Mouse (Mus musculus): Measurements from ENCODE around the gene Gm48551. TPM values are rescaled to one million over a fixed set of nuclear protein-coding genes. Genes with fewer than 3 reads are reported as not detected.

The Gm48551 gene
- polyA plus RNA-seq, 1 experiment from 2014 or later = 3.8 TPM

- H3K36me3 ChIP-seq (ENCODE audit: control insufficient read depth, insufficient read depth, low read length) = peaks cover 47% of the 10 kb centered on the region
- H3K4me3 ChIP-seq (ENCODE audit: low read length) = no peak overlapping the region
- no peak overlapping the region for H3K27ac ChIP-seq (ENCODE audit: low read depth, low read length)
- no peak overlapping the region for H3K4me2 ChIP-seq (replicated peaks; ENCODE audit: low read depth, low read length)
- no peak overlapping the region for H3K9ac ChIP-seq (ENCODE audit: low read depth, low read length)
- H3K9me3 ChIP-seq (ENCODE audit: control insufficient read depth, low read length) = no peaks in the 10 kb centered on the region
- peaks cover 33% of the 10 kb centered on the region for H3K4me1 ChIP-seq (ENCODE audit: control insufficient read depth, insufficient read depth, low read length)
- no peak for ATAC-seq (ENCODE audit: low FRiP score, low TSS enrichment)
- 85% methylated on average over 18 of the region's 18 CpGs for WGBS
- 0 out of 2 replicates have a peak, but pooled peaks cover 5% of the 10 kb centered on the region for H3K27me3 ChIP-seq (ENCODE audit: control insufficient read depth, insufficient read depth, low read length)
Measured at GRCm38 (mm10) chr10:81399798-81400308, 15.6 kb downstream of the Gm48551 start.

GRCm38 (mm10) chr10:81400371-81401204 is 16.3 kb downstream of the Gm48551 start:
- H3K9me3 ChIP-seq (ENCODE audit: control insufficient read depth, low read length) = no peaks in the 10 kb centered on the region
- 57% methylated on average over 22 of the region's 22 CpGs for WGBS
- 0 out of 2 replicates have a peak, but pooled peaks cover 5% of the 10 kb centered on the region for H3K27me3 ChIP-seq (ENCODE audit: control insufficient read depth, insufficient read depth, low read length)
- H3K4me1 ChIP-seq (ENCODE audit: control insufficient read depth, insufficient read depth, low read length) = peaks cover 33% of the 10 kb centered on the region
- H3K4me3 ChIP-seq (ENCODE audit: low read length) = no peak overlapping the region
- no peak overlapping the region for H3K4me2 ChIP-seq (replicated peaks; ENCODE audit: low read depth, low read length)
- H3K36me3 ChIP-seq (ENCODE audit: control insufficient read depth, insufficient read depth, low read length) = peaks cover 49% of the 10 kb centered on the region
- no peak for ATAC-seq (ENCODE audit: low FRiP score, low TSS enrichment)
- H3K9ac ChIP-seq (ENCODE audit: low read depth, low read length) = peak overlapping the region; percentile 40; the same call in 1 of the 2 replicates
- H3K27ac ChIP-seq (ENCODE audit: low read depth, low read length) = no peak overlapping the region; the same call in 1 of the 2 replicates

- Histone ChIP-seq H3K4me2 (replicated peaks; ENCODE audit: low read depth, low read length) (no peak overlapping the region), H3K9ac (ENCODE audit: low read depth, low read length) (0 out of 2 replicates have a peak overlapping the region, but pooled peaks have one; percentile 29), H3K36me3 (ENCODE audit: control insufficient read depth, insufficient read depth, low read length) (peaks cover 54% of the 10 kb centered on the region), H3K4me3 (ENCODE audit: low read length) (no peak overlapping the region), H3K27ac (ENCODE audit: low read depth, low read length) (peak overlapping the region; percentile 94), H3K27me3 (ENCODE audit: control insufficient read depth, insufficient read depth, low read length) (0 out of 2 replicates have a peak, but pooled peaks cover 5% of the 10 kb centered on the region), H3K9me3 (ENCODE audit: control insufficient read depth, low read length) (no peaks in the 10 kb centered on the region), H3K4me1 (ENCODE audit: control insufficient read depth, insufficient read depth, low read length) (peaks cover 33% of the 10 kb centered on the region)
- ATAC-seq (ENCODE audit: low FRiP score, low TSS enrichment) = 0 out of 2 replicates have a peak, but pooled peaks have one; percentile 0
- 27% methylated on average over 10 of the region's 10 CpGs for whole genome bisulfite sequencing
Measured at GRCm38 (mm10) chr10:81401205-81401520, 16.9 kb downstream of the Gm48551 start.

- Histone ChIP-seq H3K4me2 (replicated peaks; ENCODE audit: low read depth, low read length) (peak overlapping the region; percentile 37), H3K4me3 (ENCODE audit: low read length) (peak overlapping the region; percentile 14; the same call in 1 of the 2 replicates), H3K9ac (ENCODE audit: low read depth, low read length) (peak overlapping the region; percentile 29), H3K27ac (ENCODE audit: low read depth, low read length) (peak overlapping the region; percentile 94), H3K4me1 (ENCODE audit: control insufficient read depth, insufficient read depth, low read length) (peaks cover 34% of the 10 kb centered on the region), H3K36me3 (ENCODE audit: control insufficient read depth, insufficient read depth, low read length) (peaks cover 56% of the 10 kb centered on the region), H3K9me3 (ENCODE audit: control insufficient read depth, low read length) (no peaks in the 10 kb centered on the region), H3K27me3 (ENCODE audit: control insufficient read depth, insufficient read depth, low read length) (0 out of 2 replicates have a peak, but pooled peaks cover 5% of the 10 kb centered on the region)
- ATAC-seq (ENCODE audit: low FRiP score, low TSS enrichment) = peak; percentile 85
- 4% methylated on average over 18 of the region's 18 CpGs for WGBS
Measured at GRCm38 (mm10) chr10:81401521-81402226, 17.4 kb downstream of the Gm48551 start.

GRCm38 (mm10) chr10:81402227-81402765 is 18.0 kb downstream of the Gm48551 start:
- Histone ChIP-seq H3K9me3 (ENCODE audit: control insufficient read depth, low read length) (no peaks in the 10 kb centered on the region), H3K36me3 (ENCODE audit: control insufficient read depth, insufficient read depth, low read length) (peaks cover 57% of the 10 kb centered on the region), H3K4me2 (replicated peaks; ENCODE audit: low read depth, low read length) (peak overlapping the region; percentile 37), H3K4me3 (ENCODE audit: low read length) (no peak overlapping the region), H3K27ac (ENCODE audit: low read depth, low read length) (peak overlapping the region; percentile 94), H3K27me3 (ENCODE audit: control insufficient read depth, insufficient read depth, low read length) (0 out of 2 replicates have a peak, but pooled peaks cover 5% of the 10 kb centered on the region), H3K9ac (ENCODE audit: low read depth, low read length) (peak overlapping the region; percentile 29; the same call in 1 of the 2 replicates), H3K4me1 (ENCODE audit: control insufficient read depth, insufficient read depth, low read length) (peaks cover 40% of the 10 kb centered on the region)
- 16% methylated on average over 7 of the region's 7 CpGs for WGBS
- peak; percentile 4; the same call in 1 of the 2 replicates for ATAC-seq (ENCODE audit: low FRiP score, low TSS enrichment)

- peak overlapping the region; percentile 29; the same call in 1 of the 2 replicates for H3K9ac ChIP-seq (ENCODE audit: low read depth, low read length)
- no peak overlapping the region for H3K4me3 ChIP-seq (ENCODE audit: low read length)
- peaks cover 50% of the 10 kb centered on the region for H3K36me3 ChIP-seq (ENCODE audit: control insufficient read depth, insufficient read depth, low read length)
- H3K27me3 ChIP-seq (ENCODE audit: control insufficient read depth, insufficient read depth, low read length) = 0 out of 2 replicates have a peak, but pooled peaks cover 5% of the 10 kb centered on the region
- 66% methylated on average over 10 of the region's 10 CpGs for WGBS
- H3K4me2 ChIP-seq (replicated peaks; ENCODE audit: low read depth, low read length) = no peak overlapping the region
- ATAC-seq (ENCODE audit: low FRiP score, low TSS enrichment) = no peak
- H3K4me1 ChIP-seq (ENCODE audit: control insufficient read depth, insufficient read depth, low read length) = peaks cover 52% of the 10 kb centered on the region
- H3K27ac ChIP-seq (ENCODE audit: low read depth, low read length) = peak overlapping the region; percentile 94
- H3K9me3 ChIP-seq (ENCODE audit: control insufficient read depth, low read length) = no peaks in the 10 kb centered on the region
Measured at GRCm38 (mm10) chr10:81403511-81403910, 19.2 kb downstream of the Gm48551 start.

GRCm38 (mm10) chr10:81404082-81404481 is 19.8 kb downstream of the Gm48551 start:
- no peak overlapping the region for H3K27ac ChIP-seq (ENCODE audit: low read depth, low read length)
- no peak overlapping the region for H3K4me2 ChIP-seq (replicated peaks; ENCODE audit: low read depth, low read length)
- 28% methylated on average over 9 of the region's 9 CpGs for WGBS
- no peak for ATAC-seq (ENCODE audit: low FRiP score, low TSS enrichment)
- no peak overlapping the region for H3K9ac ChIP-seq (ENCODE audit: low read depth, low read length)
- no peak overlapping the region for H3K4me3 ChIP-seq (ENCODE audit: low read length)
- H3K27me3 ChIP-seq (ENCODE audit: control insufficient read depth, insufficient read depth, low read length) = 0 out of 2 replicates have a peak, but pooled peaks cover 5% of the 10 kb centered on the region
- H3K4me1 ChIP-seq (ENCODE audit: control insufficient read depth, insufficient read depth, low read length) = peaks cover 58% of the 10 kb centered on the region
- no peaks in the 10 kb centered on the region for H3K9me3 ChIP-seq (ENCODE audit: control insufficient read depth, low read length)
- peaks cover 48% of the 10 kb centered on the region for H3K36me3 ChIP-seq (ENCODE audit: control insufficient read depth, insufficient read depth, low read length)

GRCm38 (mm10) chr10:81404720-81405119 is 20.5 kb downstream of the Gm48551 start:
- H3K4me2 ChIP-seq (replicated peaks; ENCODE audit: low read depth, low read length) = no peak overlapping the region
- peaks cover 43% of the 10 kb centered on the region for H3K36me3 ChIP-seq (ENCODE audit: control insufficient read depth, insufficient read depth, low read length)
- H3K27ac ChIP-seq (ENCODE audit: low read depth, low read length) = no peak overlapping the region
- WGBS = 57% methylated on average over 18 of the region's 18 CpGs
- H3K9me3 ChIP-seq (ENCODE audit: control insufficient read depth, low read length) = no peaks in the 10 kb centered on the region
- no peak overlapping the region for H3K4me3 ChIP-seq (ENCODE audit: low read length)
- peaks cover 64% of the 10 kb centered on the region for H3K4me1 ChIP-seq (ENCODE audit: control insufficient read depth, insufficient read depth, low read length)
- no peak overlapping the region for H3K9ac ChIP-seq (ENCODE audit: low read depth, low read length)
- no peak for ATAC-seq (ENCODE audit: low FRiP score, low TSS enrichment)
- 0 out of 2 replicates have a peak, but pooled peaks cover 5% of the 10 kb centered on the region for H3K27me3 ChIP-seq (ENCODE audit: control insufficient read depth, insufficient read depth, low read length)

Data from kidney, embryonic 14.5 days (tissue).